Mouse (Mus musculus): ENCODE results near the gene Ano4.
"Not testable (repeated sequence)": the region's sequence is repeated elsewhere in the genome, so short reads cannot be mapped to it uniquely, and the experiment has no call there.

Gene Ano4

DNA sequence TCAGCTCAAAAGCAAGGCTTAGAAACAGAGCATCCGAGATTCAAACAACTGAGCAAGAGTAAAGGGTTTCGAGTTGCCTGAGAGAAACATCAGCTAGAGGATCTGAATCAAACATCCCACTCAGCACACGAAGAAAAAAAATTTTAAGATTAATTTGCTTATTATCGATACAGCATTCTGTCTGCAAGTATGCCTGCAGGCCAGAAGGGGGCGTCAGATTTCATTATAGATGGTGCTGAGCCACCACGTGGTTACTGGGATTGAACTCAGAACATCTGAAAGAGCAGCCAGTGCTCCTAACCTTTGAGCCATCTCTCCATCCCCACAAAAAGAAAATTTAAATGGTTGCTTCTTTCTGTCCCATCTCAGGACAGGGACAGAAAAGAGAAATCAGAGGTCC lies 223.2 kb downstream of the Ano4 start:
- DNase-seq (ENCODE audit: low read depth) = no peak

- DNase-seq (ENCODE audit: low read depth) = no peak
Measured at GRCm38 (mm10) chr10:89114381-89114780, 230.2 kb downstream of the Ano4 start.

DNA sequence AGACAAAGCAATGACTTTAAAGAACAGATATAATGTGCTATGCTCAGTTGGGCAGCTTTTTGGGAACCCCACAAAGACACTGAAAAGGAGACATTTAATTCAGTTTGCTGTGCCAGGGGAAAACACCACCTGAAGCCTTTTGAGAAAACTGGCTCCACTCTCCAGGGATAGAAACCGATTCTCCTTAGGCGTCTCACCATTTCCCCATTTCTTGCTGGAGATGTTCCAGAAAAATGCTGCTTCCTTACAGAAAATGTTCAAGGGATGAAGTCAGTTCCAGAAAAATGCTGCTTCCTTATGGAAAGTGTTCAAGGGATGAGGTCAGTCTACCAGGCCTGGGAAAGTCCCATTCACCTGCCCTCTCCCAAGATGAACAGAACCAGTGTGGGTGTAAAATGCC lies 233.1 kb downstream of the Ano4 start:
- no peak for DNase-seq (ENCODE audit: low read depth)

DNA sequence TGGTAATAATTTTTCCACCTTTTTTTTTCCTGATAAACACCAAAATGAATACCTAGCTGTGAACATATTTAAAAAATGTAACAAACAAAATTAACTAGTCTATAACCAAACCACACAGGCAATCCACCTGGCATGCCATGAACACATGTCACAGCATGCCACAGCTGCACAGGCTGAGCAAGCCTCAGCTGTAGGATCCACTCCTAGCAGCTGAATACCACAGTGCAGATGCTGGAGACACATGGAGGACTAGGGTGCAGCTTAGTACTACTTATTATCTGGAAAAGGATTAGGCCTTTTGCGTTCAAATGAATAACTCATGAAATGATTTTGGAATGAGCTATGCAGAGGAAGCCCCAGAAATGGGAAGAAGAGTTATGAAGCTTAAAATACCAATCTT lies 233.6 kb downstream of the Ano4 start:
- DNase-seq (ENCODE audit: low read depth) = no peak

GRCm38 (mm10) chr10:89103594-89103993 lies 241.0 kb downstream of the Ano4 start:
- DNase-seq (ENCODE audit: low read depth) = no peak

- no peak for DNase-seq (ENCODE audit: low read depth)
Measured at GRCm38 (mm10) chr10:89102025-89102424, 242.5 kb downstream of the Ano4 start.

- DNase-seq (ENCODE audit: low read depth) = no peak
Measured at GRCm38 (mm10) chr10:89098183-89098582, 246.4 kb downstream of the Ano4 start.

- no peak for DNase-seq (ENCODE audit: low read depth)
Measured at GRCm38 (mm10) chr10:89092350-89093040, 252.1 kb downstream of the Ano4 start.

DNA sequence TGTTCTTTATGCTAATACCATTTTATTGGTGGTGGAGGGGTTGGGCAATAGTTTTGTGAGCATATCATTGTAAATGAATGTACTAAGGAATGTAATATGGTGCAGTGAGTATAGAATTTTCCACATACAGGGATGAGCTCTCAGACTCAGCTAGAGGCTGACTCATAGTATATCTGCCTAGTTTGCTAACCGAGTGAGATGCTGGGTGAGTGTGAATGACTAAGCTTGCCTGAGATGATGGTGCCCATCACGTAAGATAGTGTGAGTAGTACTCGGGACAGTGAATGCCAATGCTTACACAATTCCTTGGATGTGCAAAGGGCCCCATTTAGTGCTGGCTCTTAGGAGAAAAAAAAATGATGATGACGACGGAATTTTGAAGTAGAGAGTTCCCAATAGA lies 267.1 kb downstream of the Ano4 start:
- peak; percentile 25 for DNase-seq (ENCODE audit: low read depth)

- no peak for DNase-seq (ENCODE audit: low read depth)
Measured at GRCm38 (mm10) chr10:89055891-89056290, 288.7 kb downstream of the Ano4 start.

DNA sequence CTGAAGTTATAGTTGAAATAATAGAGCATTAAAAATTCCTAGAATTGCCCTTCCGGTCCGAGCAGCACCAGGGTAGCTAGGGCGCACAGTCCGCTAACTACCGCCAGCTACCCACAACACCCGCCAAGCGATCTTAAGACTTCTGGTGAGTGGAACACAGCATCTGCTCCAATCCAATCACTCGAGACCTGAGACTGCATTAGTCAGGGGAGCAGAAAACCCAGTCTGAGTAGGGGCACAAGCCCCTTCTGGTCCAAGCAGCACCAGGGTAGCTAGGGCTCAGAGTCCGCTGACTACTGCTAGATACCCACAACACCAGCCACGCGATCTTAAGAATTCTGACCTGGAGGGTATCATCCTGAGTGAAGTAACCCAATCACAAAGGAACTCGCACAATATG lies 299.6 kb downstream of the Ano4 start:
- DNase-seq (ENCODE audit: low read depth) = not testable (repeated sequence)

DNA sequence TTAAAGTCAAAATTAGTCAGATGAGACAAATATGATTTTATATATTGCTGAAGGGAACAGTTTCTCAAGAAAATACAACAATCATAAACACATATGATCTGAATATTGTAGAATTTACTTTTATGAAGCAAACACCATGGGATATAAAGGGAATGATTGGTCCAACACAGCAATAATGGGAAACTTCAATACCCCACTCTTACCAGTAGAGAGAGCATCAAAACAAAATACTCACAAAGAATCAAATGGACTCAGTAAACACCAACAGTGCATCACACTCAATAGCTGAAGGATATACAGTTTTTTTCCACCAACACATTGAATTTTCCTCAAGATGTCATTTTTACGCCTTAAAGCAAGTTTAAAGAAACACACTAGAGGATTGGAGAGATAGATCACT lies 300.4 kb downstream of the Ano4 start:
- no peak for DNase-seq (ENCODE audit: low read depth)

DNA sequence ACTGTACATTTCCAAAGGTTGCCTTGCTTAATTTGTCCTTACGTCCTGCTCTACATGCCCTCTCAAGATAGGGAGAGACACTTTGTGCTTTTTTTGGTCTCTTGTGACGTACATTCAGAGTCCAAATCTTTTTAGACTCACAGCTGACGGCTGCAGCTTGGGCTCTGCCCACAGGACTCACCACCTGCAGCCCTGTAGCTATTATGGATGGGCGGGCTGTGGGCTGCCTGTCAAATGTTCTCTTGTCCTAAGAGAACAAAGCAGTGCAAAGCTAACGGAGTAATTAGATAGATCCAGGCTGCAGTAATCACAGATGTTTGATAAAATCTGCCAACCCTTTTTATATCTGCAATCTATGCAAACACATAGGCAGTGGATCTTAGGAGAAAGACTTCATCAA lies 325.6 kb downstream of the Ano4 start:
- no peak for DNase-seq (ENCODE audit: low read depth)

- no peak for DNase-seq (ENCODE audit: low read depth)
Measured at GRCm38 (mm10) chr10:89008303-89008702, 336.3 kb downstream of the Ano4 start.

DNA sequence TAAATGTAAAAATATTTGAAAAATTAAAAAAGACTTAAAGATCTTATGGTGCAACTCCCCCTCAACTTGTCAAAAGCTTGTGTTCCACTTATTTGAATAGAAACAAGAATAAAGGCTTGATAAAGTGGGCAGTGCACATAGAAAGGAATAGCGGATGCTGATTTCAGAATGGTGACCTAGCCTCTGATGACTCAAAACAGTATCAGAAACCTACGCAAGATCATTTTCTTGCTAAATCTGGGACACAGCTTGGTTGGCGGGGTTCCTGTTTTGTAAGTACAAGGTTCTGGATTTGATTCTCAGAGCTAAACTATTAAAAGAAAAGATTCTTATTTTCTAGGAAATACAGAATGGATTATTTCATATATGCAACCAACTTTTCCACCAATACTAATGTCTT lies 340.0 kb downstream of the Ano4 start:
- DNase-seq (ENCODE audit: low read depth) = no peak

DNA sequence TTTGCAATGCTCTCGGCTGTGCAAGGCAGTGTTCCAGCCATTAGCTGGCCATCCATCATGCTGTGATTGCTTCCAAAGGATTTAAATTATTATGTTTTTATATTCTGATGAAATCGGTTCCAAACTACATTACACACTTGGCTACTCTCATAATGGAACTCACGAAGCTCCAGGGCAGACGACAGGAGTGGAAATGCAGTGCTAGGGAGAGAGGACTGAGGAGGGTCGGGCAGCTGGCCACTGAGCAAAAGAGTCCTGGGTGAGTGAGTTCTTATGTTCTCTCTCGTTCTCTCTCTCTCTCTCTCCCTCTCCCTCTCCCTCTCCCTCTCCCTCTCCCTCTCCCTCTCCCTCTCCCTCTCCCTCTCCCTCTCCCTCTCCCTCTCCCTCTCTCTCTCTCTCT lies 357.6 kb downstream of the Ano4 start:
- DNase-seq (ENCODE audit: low read depth) = no peak

- peak; percentile 66 for DNase-seq (ENCODE audit: low read depth)
Measured at GRCm38 (mm10) chr10:88983444-88983843, 361.1 kb downstream of the Ano4 start.

DNA sequence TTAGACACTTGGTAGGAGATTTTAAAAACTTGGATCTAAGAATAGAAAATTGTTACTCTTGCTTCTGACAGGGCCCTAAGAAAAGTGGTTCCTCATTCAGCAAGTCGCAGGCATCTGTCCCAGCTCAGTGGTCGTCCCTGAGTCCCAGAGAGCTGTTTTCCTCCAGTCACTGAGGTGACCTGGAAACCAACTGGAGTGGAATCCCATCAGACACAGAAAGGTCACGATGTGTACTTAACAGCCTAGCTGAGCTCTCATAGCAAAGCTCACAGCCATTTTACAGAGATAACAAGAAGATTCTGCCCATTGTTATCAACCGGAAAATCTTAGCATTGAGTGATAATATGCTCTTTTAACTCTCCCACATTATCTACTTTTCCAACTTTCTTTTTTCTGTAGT lies 365.1 kb downstream of the Ano4 start:
- no peak for DNase-seq (ENCODE audit: low read depth)

DNA sequence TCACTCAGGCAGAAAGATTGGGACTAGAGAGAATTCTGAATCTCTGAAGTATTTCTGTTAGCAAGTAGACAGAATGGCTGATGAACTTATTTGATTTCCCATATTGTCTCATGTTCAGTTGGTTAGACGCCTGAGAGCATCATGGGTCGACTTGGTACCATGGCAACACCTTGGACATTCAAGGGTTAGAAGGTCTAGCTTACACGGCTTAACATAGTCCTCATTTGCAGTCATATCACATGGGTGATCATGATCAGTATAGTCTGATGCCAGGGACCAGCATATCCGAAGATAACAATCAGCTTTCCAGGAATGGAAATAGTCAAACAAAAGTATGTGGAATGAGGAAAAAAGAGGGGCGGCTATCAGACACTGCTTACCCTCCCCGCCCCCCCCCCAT lies 365.6 kb downstream of the Ano4 start:
- DNase-seq (ENCODE audit: low read depth) = no peak

GRCm38 (mm10) chr10:88970951-88971725 lies 373.4 kb downstream of the Ano4 start:
- DNase-seq (ENCODE audit: low read depth) = peak; percentile 43

- no peak for DNase-seq (ENCODE audit: low read depth)
Measured at GRCm38 (mm10) chr10:88968586-88968985, 376.0 kb downstream of the Ano4 start.

- DNase-seq (ENCODE audit: low read depth) = no peak
Measured at GRCm38 (mm10) chr10:88960791-88961190, 383.8 kb downstream of the Ano4 start.

DNA sequence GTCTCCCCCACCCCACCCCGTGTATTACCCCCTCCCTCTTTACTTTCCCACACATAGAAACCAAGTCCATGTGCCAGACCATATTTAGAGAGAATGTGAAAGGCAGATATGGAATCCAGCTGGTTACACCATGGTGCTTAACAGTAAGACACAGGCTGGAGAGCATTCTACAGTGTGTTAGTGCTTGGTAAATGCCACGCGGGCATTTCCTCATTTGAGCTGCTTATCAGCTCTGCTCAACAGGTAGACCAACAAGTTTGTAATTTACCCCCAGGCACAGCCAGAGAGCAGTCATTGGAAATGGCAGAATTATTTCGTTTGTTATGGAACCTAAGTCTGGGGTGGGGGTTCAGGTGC lies 394.3 kb downstream of the Ano4 start:
- DNase-seq (ENCODE audit: low read depth) = no peak
